Mouse (Mus musculus) erythroblast, embryonic 14.5 days (primary cell): ENCODE results near the gene Slc4a1.

Source experiments
- GATA1 ChIP-seq: IDR thresholded peaks from 2 replicates; pipeline ENCODE4 v1.6.1; 2012; ENCODE audit warnings: low read length, inconsistent platforms, mixed read lengths
- TAL1 ChIP-seq: IDR thresholded peaks from 3 replicates; pipeline ENCODE4 v1.6.1; 2012; ENCODE audit warnings: low read length, inconsistent platforms, mixed read lengths

DNA sequence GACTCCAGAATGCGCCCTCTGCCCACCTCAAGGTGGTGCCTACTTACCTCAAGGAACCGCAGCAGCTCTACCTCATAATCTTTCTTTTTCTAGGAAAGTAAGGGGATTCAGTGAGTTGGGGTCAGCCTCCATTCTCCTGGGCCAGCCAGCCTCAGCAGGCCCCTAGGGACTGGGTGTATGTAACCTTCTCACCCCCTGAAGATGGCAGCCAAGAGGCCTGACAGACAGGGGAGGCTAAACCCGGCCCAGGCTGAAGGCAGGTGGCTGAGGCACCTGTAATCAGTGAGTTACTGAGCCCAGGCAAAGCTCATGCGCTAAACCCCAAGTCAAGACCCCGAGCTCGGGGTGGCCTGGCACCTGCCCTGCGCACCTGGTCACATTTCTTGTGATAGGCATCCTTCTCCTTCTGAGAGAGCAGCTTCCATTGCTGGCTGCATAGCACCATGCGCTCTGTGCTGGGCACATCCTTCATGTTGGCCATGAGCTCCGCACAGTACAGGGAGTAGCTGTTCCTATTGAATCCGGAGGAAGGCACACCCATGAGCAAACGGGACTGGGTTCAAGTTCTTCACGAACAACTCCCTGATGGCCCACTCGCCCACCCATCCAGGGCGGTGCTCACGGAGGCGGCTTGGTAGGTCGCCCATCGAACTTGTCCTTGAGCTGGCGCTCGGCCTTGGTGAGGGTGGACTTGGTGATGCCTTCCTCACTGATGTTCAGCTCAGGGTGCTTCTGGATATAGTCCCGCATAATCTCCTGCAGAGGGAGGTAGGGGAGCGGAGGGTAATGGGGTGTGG lies 56.0 kb downstream of the Slc4a1 start:
- TF ChIP-seq GATA1 (no peak), TAL1 (no peak)
